Mouse (Mus musculus) left cerebral cortex, adult 18-20 months (tissue): ENCODE data around the gene Borcs8. TPM values are rescaled to one million over a fixed set of nuclear protein-coding genes. Genes with fewer than 3 reads are reported as not detected.

Experiments
- DNase-seq, 2 experiments: peaks; one replicate each; pipeline ENCODE4 v3.0.0; 2021 to 2022; ENCODE audit warnings: low spot score in 2 of 2, mixed read lengths in 1 of 2
- microRNA-seq, 2 experiments: library from miRNA; unstranded; fragments of <30 nt; microRNA quantifications; one replicate each; pipeline ENCODE4 v1.2.0; 2021
- total RNA-seq, 2 experiments: library from RNA; stranded (reverse); gene quantifications; 2 replicates each; pipeline ENCODE4 v1.2.3; 2021

Gene Borcs8
- total RNA-seq, 2 experiments from 2014 or later, result 47.7 to 48.0 TPM

GRCm38 (mm10) chr8:70173320-70173719 is 34.0 kb downstream of the Borcs8 start:
- no peak for DNase-seq

- no peak for DNase-seq
These were observed 34.8 kb downstream of the Borcs8 start for GRCm38 (mm10) chr8:70174079-70174478.

DNA sequence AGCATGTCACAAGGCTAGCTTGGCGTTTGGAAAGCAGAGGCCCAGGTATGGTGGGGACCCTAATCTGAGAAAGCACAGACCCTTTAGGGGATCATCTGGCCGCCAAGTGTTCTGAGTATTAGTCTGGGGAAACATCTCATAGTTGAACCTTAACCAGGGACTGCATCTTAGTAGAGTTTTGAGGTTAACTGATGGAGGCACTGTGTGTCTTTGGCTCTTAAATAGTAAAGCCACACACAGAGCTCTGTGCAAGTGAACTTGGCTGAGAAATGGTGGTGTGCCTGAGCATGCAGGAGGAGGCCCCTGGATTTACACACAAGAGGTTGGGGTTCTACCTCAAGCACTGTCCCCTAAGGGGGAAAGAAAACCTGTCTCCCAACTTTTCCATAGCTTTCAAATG is 38.9 kb downstream of the Borcs8 start:
- DNase-seq, result no peak

- DNase-seq, result no peak
These were observed 39.8 kb downstream of the Borcs8 start for GRCm38 (mm10) chr8:70179082-70179481.

DNA sequence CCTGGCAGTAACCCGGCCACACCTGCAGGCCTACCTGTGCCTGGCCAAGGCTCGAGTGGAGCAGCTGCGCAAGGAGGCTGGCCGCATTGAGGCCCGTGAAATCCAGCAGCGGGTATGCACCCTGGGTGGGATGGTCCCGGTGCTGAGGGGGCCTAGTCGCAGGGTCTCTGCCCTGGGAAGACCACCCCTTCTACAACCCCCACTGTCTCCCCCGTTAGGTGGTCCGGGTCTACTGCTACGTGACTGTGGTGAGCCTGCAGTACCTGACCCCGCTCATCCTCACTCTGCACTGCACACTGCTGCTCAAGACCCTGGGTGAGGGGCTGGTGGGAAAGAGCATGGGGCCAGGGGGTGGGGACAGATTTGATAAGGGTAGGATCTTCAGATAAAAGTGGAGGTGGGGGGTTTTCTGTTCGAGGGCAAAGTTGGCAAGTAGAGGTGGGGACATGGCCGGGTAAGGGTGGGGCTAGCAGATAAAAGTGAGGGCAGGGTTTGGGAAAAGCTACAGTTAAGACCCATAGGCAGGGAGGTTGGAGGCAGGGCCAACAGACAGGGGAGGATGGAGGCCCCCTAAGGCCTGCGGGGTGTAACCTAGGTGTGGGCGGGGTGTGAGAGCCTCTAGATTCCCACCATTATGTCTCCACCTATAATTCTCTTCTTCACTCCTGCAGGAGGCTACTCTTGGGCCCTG is 42.1 kb downstream of the Borcs8 start:
- DNase-seq, result no peak

GRCm38 (mm10) chr8:70181903-70182252 is 42.6 kb downstream of the Borcs8 start:
- DNase-seq, result no peak

DNA sequence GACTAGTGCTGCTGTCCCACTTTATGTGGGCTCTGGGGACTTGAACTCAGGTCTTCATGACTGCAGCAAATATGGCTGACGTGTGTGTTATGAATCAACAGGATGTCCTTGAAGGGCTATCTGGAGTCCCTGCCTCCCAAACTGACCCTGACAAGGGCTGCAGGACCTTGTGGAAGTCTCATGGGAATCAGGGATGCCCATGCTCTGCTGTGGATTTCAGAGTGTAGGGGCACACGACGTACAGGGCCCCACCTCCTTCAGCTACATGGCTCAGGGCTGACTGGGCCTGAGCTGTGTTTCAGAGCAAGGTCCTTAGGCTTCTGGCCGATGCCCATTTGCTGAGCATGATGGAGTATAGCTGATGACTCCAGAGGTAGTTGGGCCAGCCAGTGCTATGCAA is 43.9 kb downstream of the Borcs8 start:
- DNase-seq, result no peak

DNA sequence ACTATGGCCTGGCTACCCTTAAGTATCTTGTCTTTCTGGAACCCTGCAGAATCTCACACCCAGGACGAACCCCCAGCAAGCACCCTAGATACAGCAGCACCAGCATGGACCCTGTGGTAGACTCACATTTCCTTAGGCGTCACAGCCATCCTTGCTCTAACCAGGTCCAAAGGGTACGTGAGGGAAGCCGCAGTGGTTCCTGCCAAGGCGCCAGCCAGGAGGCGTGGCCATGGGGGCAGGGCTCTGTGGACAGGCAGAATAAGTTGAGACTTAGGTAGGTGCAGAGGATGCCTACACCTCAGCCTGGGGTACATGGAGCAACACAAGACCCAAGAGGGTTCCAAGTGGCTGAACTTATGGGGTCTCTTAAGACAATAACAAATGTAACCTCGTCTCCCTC is 49.4 kb downstream of the Borcs8 start:
- no peak for DNase-seq

DNA sequence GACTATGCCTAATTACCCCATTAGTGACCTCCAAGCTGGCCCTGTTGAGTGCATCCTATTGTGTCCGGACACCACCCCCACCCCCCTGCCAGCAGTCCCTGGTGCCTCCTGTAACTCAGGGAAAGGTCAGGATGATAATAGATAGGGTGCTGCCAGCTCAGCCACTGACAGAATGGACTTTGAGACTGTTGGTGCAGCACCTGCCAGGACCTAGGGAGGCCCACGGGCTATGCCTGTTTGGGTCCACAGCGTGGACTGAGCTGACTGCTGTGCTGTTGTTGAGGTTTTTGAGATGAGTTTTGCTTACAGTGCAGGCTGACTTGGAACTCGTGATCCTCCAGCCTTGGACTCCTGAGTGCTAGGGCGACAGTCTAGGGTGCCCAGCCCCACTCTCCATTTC is 53.9 kb downstream of the Borcs8 start:
- no peak for DNase-seq

DNA sequence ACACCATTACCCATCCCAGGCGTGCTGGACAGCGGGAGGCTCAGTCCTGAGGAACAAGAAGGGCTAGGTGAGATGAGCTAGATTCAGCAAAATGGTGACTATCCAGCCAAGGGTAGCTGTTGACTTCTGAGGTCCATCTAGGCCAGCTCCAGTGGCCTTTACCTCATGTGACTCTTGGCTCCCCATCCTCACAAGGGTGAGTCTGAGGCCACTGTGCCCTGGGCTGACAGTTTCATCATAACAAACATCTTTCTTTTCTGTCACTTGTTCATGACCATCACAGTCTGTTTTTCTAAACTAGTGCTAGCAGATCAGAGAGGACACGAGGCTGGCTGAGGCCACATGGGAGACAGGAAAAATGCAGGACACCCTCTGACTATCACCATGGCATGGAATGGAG is 54.9 kb downstream of the Borcs8 start:
- DNase-seq, result no peak

- DNase-seq, result no peak
These were observed 56.5 kb downstream of the Borcs8 start for GRCm38 (mm10) chr8:70195762-70196161.

Small RNA genes within 50 kb of the gene (microRNA-seq; reads per million reads assigned to microRNA genes)
- 16.5 to 20.4 reads per million in 2 experiments for gene Mir7066

Other genes starting within 250 kb of the Borcs8 start
- gene Tssk6, start 237.3 kb upstream of the Borcs8 start, total RNA-seq, result not detected
- gene Ndufa13, start 236.9 kb upstream of the Borcs8 start, total RNA-seq, result 100 to 1,000 TPM; 148 to 155 TPM
- 10 to 100 TPM; 28.3 to 30.7 TPM for gene Yjefn3, start 236.8 kb upstream of the Borcs8 start, total RNA-seq
- gene Gatad2a, start 143.1 kb upstream of the Borcs8 start, total RNA-seq, result 10 to 100 TPM; 28.7 TPM
- gene Mau2, start 96.8 kb upstream of the Borcs8 start, total RNA-seq, result 10 to 100 TPM; 67.6 to 69.9 TPM
- 10 to 100 TPM; 46.8 to 47.1 TPM for gene Sugp1, start 96.7 kb upstream of the Borcs8 start, total RNA-seq
- gene Tm6sf2, start 66.6 kb upstream of the Borcs8 start, total RNA-seq, result 1 to 10 TPM; 3.6 to 4.2 TPM
- 100 to 1,000 TPM in 1 of 2 experiments, 10 to 100 TPM in 1; 97.9 to 111 TPM for gene Hapln4, start 56.0 kb upstream of the Borcs8 start, total RNA-seq
- gene Ncan, start 18.6 kb upstream of the Borcs8 start, total RNA-seq, result 100 to 1,000 TPM; 137 to 145 TPM
- 10 to 100 TPM; 23.7 to 25.5 TPM for gene Nr2c2ap, start 8.2 kb upstream of the Borcs8 start, total RNA-seq
- gene Rfxank, start 345 bp upstream of the Borcs8 start, total RNA-seq, result 10 to 100 TPM; 11.7 to 14.9 TPM
- not detected for gene Mef2b, start 212 bp downstream of the Borcs8 start, total RNA-seq
- 10 to 100 TPM; 45.2 to 46.2 TPM for gene Tmem161a, start 32.9 kb downstream of the Borcs8 start, total RNA-seq
- 10 to 100 TPM; 36.0 to 37.8 TPM for gene Slc25a42, start 72.8 kb downstream of the Borcs8 start, total RNA-seq
- gene Sugp2, start 94.7 kb downstream of the Borcs8 start, total RNA-seq, result 100 to 1,000 TPM in 1 of 2 experiments, 10 to 100 TPM in 1; 97.3 to 109 TPM
- gene Armc6, start 95.0 kb downstream of the Borcs8 start, total RNA-seq, result 10 to 100 TPM; 37.0 to 42.1 TPM
- gene Homer3, start 143.3 kb downstream of the Borcs8 start, total RNA-seq, result 1 to 10 TPM; 7.9 to 9.8 TPM
- 10 to 100 TPM; 42.0 to 49.1 TPM for gene Ddx49, start 163.0 kb downstream of the Borcs8 start, total RNA-seq
- 100 to 1,000 TPM; 141 to 145 TPM for gene Cope, start 163.0 kb downstream of the Borcs8 start, total RNA-seq
- 10 to 100 TPM; 86.4 to 94.3 TPM for gene Cers1, start 176.3 kb downstream of the Borcs8 start, total RNA-seq
- 10 to 100 TPM; 16.4 to 19.1 TPM for gene Gdf1, start 190.3 kb downstream of the Borcs8 start, total RNA-seq
- gene Upf1, start 213.8 kb downstream of the Borcs8 start, total RNA-seq, result 10 to 100 TPM; 64.1 to 73.7 TPM
- under 1 TPM; 0.30 to 0.33 TPM for gene Comp, start 234.1 kb downstream of the Borcs8 start, total RNA-seq